Mouse (Mus musculus): ENCODE measurements at regions not wholly inside any gene's neighbourhood (a gene's known extent, or its start where the extent isn't known, plus 50 kb on each side); places are given as distances from the start of the nearest gene placed in this dataset.

GRCm38 (mm10) chr10:99451639-99452417, 188.8 kb downstream of the Dusp6 start:
- peaks cover 25% of the 10 kb centered on the region for H3K4me1 ChIP-seq (ENCODE audit: control insufficient read depth, insufficient read depth, low read length)
- TF ChIP-seq POLR2A (IDR thresholded peaks at IDR 0.05; ENCODE audit: borderline replicate concordance, low read depth, low read length): no peak
- TF ChIP-seq CTCF (IDR thresholded peaks at IDR 0.05; ENCODE audit: low read depth, low read length): no peak; the same call in 1 of the 2 replicates
- peak overlapping the region; percentile 51 for H3K27ac ChIP-seq (ENCODE audit: insufficient read depth, low read depth, low read length)
- H3K4me3 ChIP-seq (ENCODE audit: insufficient read depth, low read length): no peak overlapping the region

GRCm38 (mm10) chr10:99456180-99456579, 193.1 kb downstream of the Dusp6 start:
- peaks cover 38% of the 10 kb centered on the region for H3K4me1 ChIP-seq (ENCODE audit: control insufficient read depth, insufficient read depth, low read length)
- no peak overlapping the region for H3K27ac ChIP-seq (ENCODE audit: insufficient read depth, low read depth, low read length)
- no peak for TF ChIP-seq CTCF (IDR thresholded peaks at IDR 0.05; ENCODE audit: low read depth, low read length)
- no peak for TF ChIP-seq POLR2A (IDR thresholded peaks at IDR 0.05; ENCODE audit: borderline replicate concordance, low read depth, low read length)
- no peak overlapping the region for H3K4me3 ChIP-seq (ENCODE audit: insufficient read depth, low read length)

- Histone ChIP-seq H3K4me1 (ENCODE audit: control insufficient read depth, insufficient read depth, low read length) (peaks cover 34% of the 10 kb centered on the region), H3K4me3 (ENCODE audit: insufficient read depth, low read length) (no peak overlapping the region), H3K27ac (ENCODE audit: insufficient read depth, low read depth, low read length) (no peak overlapping the region)
- TF ChIP-seq POLR2A (IDR thresholded peaks at IDR 0.05; ENCODE audit: borderline replicate concordance, low read depth, low read length) (no peak), CTCF (IDR thresholded peaks at IDR 0.05; ENCODE audit: low read depth, low read length) (no peak)
Measured at GRCm38 (mm10) chr10:99458047-99458446, 195.0 kb downstream of the Dusp6 start.

- TF ChIP-seq POLR2A (IDR thresholded peaks at IDR 0.05; ENCODE audit: borderline replicate concordance, low read depth, low read length) (no peak), CTCF (IDR thresholded peaks at IDR 0.05; ENCODE audit: low read depth, low read length) (no peak)
- Histone ChIP-seq H3K4me3 (ENCODE audit: insufficient read depth, low read length) (peak overlapping the region; percentile 9), H3K4me1 (ENCODE audit: control insufficient read depth, insufficient read depth, low read length) (peaks cover 30% of the 10 kb centered on the region), H3K27ac (ENCODE audit: insufficient read depth, low read depth, low read length) (peak overlapping the region; percentile 93)
Measured at GRCm38 (mm10) chr10:99459171-99459660, 196.2 kb downstream of the Dusp6 start.

GRCm38 (mm10) chr10:99459823-99460361, 196.9 kb downstream of the Dusp6 start:
- Histone ChIP-seq H3K4me3 (ENCODE audit: insufficient read depth, low read length) (peak overlapping the region; percentile 44), H3K27ac (ENCODE audit: insufficient read depth, low read depth, low read length) (peak overlapping the region; percentile 100), H3K4me1 (ENCODE audit: control insufficient read depth, insufficient read depth, low read length) (peaks cover 29% of the 10 kb centered on the region)
- TF ChIP-seq CTCF (IDR thresholded peaks at IDR 0.05; ENCODE audit: low read depth, low read length) (no peak), POLR2A (IDR thresholded peaks at IDR 0.05; ENCODE audit: borderline replicate concordance, low read depth, low read length) (no peak)

DNA sequence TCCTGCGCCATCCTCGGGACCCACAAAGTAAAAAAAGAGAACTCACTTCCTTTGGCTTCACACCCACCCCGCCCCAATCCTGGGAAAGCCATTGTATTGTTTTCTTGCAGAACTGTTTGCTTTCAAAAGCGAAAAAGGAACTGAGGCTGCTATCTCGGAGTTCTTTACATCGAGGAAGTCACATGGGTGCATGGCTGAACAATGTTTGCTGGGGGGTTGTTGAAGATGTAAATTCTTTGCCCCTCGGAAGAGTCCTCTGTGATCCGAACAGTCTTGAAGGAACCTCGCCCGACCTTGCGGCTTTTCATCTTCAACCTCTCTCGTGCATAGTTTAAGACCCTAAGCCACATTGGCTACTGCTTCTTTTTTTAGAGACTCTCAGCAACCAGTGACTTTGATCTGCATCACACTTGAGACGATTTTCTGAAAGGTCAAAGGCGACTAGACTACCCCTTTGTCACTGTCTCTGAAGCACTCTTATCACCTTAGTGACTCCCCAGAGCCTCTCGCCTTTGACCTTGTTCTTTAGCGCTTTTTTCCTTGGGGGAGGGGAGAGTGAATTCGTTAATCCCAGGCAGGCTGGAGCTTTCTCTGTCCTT, 197.9 kb downstream of the Dusp6 start:
- Histone ChIP-seq H3K4me3 (ENCODE audit: insufficient read depth, low read length) (peak overlapping the region; percentile 56), H3K4me1 (ENCODE audit: control insufficient read depth, insufficient read depth, low read length) (peaks cover 36% of the 10 kb centered on the region), H3K27ac (ENCODE audit: insufficient read depth, low read depth, low read length) (peak overlapping the region; percentile 100)
- no peak for TF ChIP-seq POLR2A (IDR thresholded peaks at IDR 0.05; ENCODE audit: borderline replicate concordance, low read depth, low read length)
- TF ChIP-seq CTCF (IDR thresholded peaks at IDR 0.05; ENCODE audit: low read depth, low read length): no peak

DNA sequence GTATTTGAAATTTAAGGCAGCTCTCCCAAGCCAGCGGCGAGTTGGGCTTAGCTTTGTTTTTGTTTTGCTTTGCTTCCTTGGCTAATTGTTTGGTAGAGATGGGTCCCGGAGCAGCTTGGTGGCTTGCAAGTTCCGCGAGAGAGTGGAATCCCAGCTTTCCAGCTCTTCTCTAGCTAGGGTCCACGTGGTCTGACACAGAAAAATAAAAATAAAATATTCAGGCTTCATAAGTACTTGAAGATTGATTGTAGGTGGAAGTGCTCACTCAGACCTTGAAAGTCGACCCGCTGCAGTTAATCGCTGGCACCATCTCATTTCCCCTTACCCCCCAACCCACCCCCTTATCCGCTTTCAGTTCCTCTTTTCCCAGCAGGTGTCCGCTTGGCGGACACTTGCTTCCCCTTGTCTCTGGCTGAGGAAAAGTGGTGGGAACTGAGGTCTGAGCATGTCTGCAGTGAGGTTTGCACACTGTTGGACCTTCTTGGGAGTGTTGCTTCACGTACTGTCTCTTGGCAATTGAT, 198.5 kb downstream of the Dusp6 start:
- peaks cover 37% of the 10 kb centered on the region for H3K4me1 ChIP-seq (ENCODE audit: control insufficient read depth, insufficient read depth, low read length)
- TF ChIP-seq POLR2A (IDR thresholded peaks at IDR 0.05; ENCODE audit: borderline replicate concordance, low read depth, low read length): 0 out of 2 replicates have a peak, but pooled peaks have one; percentile 17
- no peak; the same call in 1 of the 2 replicates for TF ChIP-seq CTCF (IDR thresholded peaks at IDR 0.05; ENCODE audit: low read depth, low read length)
- peak overlapping the region; percentile 100 for H3K27ac ChIP-seq (ENCODE audit: insufficient read depth, low read depth, low read length)
- H3K4me3 ChIP-seq (ENCODE audit: insufficient read depth, low read length): peak overlapping the region; percentile 56

- no peak overlapping the region; the same call in 1 of the 2 replicates for H3K4me3 ChIP-seq (ENCODE audit: insufficient read depth, low read length)
- H3K4me1 ChIP-seq (ENCODE audit: control insufficient read depth, insufficient read depth, low read length): peaks cover 35% of the 10 kb centered on the region
- TF ChIP-seq CTCF (IDR thresholded peaks at IDR 0.05; ENCODE audit: low read depth, low read length) (no peak), POLR2A (IDR thresholded peaks at IDR 0.05; ENCODE audit: borderline replicate concordance, low read depth, low read length) (no peak)
- H3K27ac ChIP-seq (ENCODE audit: insufficient read depth, low read depth, low read length): peak overlapping the region; percentile 90
Measured at GRCm38 (mm10) chr10:99466695-99467094, 203.7 kb downstream of the Dusp6 start.

DNA sequence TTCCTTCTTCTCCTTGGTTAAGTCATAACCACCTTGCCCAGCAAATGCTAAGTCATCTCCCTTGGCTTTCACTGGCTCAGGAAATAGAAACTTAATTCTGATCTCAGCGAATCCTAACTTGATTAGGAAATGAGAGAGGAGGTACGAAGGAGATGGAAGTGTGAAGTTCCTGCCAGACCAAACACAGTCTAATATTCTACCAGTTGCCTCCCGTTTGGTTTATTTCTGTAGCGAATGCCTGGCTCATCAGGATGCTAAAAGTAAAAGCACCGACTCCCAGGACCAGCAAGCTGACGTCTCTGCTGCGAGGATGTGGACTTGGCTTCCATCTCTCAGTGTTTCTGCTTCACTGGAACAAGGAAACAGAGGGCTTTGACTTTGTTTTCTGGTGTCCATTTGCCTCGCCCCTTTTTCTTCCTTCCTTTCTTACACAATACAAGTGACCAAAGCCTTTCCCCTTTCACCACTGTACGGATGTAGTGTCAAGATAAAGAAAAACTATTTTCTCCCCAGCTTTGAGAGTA, 204.3 kb downstream of the Dusp6 start:
- TF ChIP-seq POLR2A (IDR thresholded peaks at IDR 0.05; ENCODE audit: borderline replicate concordance, low read depth, low read length) (no peak), CTCF (IDR thresholded peaks at IDR 0.05; ENCODE audit: low read depth, low read length) (no peak)
- Histone ChIP-seq H3K4me3 (ENCODE audit: insufficient read depth, low read length) (peak overlapping the region; percentile 47), H3K27ac (ENCODE audit: insufficient read depth, low read depth, low read length) (peak overlapping the region; percentile 90), H3K4me1 (ENCODE audit: control insufficient read depth, insufficient read depth, low read length) (peaks cover 32% of the 10 kb centered on the region)

All from bone marrow macrophage, adult 2 months (primary cell).